Mouse (Mus musculus): ENCODE measurements around the gene Dnm3.

DNA sequence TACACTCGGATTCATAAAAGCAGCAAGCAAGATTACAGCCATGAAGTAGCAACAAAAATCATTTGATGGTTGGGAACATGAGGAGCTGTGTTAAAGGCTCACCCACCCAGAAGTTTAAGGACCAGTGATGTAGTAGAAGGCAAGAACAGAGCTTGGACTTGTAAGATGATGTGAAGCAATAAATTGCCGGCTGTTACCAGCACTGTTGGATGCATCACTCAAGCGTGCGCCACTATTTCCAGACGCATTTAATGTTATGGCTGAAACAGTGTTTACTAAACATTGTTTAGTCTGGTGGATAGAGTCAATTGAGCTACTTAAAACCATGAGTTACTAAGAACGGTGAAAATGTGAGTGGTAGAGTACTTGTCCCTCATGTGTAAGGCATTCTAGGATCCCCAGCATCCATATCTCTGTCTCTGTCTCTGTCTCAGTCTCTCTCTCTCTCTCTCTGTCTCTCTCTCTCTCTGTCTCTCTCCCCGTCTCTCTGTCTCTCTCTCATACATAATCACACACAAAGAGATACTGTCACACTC is 241.1 kb downstream of the Dnm3 start:
- no peak for TF ChIP-seq CTCF (IDR thresholded peaks at IDR 0.05; ENCODE audit: insufficient read depth, low read length)
- no peak for TF ChIP-seq POLR2A (IDR thresholded peaks at IDR 0.05; ENCODE audit: borderline replicate concordance, extremely low read depth, low read depth, low read length)

Data from lung, adult 2 months (tissue).